Mouse (Mus musculus): ENCODE measurements around the gene Dnm1.
A peak's percentile ranks its signal among the peaks of the same experiment; 100 is the strongest.
"Not testable (repeated sequence)": the region's sequence is repeated elsewhere in the genome, so short reads cannot be mapped to it uniquely, and the experiment has no call there.

Dnm1 gene

DNA sequence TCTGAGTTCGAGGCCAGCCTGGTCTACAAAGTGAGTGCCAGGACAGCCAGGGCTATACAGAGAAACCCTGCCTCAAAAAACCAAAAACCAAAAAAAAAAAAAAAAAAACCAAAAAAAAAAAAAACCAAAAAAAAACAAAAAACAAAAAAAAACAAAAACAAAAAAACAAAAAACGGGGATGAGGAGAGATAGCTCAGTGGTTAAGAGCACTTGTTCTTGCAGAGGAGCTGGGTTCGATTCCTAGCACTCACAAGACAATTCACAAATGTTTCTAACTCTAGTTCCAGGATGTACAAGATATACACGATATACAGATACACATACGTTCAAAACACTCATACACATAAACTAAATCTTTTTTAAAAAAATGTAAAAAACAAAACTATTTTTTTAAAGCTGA lies 9.1 kb upstream of the Dnm1 start:
- DNase-seq (ENCODE audit: low spot score in 2 of 2): not testable (repeated sequence)

DNA sequence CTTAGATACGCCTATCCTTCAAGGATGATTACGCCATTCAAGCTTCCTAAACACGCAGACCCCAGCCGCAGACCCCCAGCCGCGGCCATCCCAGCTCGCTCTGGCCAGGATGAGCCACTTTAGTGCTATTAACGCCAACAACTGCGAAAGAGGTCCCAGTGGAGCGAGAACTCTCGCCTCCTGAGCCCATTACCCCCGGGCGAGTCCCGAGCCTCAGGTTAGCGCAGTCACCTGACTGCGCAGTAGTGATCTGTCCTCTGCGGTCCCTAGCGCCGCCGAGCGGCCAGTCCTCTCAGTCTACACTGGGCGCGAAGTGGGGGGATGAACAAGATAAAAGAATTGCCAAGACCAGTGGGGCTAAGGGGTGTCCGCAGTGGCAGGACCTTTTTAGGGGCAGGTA lies 8.3 kb upstream of the Dnm1 start:
- peak; percentile 60 to 66 for DNase-seq (ENCODE audit: low spot score in 2 of 2)

DNA sequence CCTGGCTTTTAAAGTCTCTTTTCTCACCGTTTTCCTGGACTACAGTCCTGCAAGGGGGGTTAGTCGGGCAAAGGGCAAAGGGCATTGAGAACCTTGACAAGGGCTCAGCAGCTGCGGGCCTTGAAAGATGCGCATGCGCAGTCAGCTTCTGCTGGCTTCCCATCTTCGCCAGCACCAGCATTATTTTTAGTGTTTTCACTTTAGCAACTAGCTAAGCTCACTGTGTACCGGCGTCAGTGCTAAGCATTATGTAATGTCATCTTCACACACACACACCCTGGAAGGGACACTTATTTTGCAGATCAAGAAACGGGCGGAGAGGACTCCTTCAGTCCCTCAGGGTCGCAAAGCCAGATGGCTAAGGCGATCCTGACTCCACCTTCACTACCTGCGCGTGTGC lies 7.6 kb upstream of the Dnm1 start:
- peak; percentile 67 to 77 for DNase-seq (ENCODE audit: low spot score in 2 of 2)

DNA sequence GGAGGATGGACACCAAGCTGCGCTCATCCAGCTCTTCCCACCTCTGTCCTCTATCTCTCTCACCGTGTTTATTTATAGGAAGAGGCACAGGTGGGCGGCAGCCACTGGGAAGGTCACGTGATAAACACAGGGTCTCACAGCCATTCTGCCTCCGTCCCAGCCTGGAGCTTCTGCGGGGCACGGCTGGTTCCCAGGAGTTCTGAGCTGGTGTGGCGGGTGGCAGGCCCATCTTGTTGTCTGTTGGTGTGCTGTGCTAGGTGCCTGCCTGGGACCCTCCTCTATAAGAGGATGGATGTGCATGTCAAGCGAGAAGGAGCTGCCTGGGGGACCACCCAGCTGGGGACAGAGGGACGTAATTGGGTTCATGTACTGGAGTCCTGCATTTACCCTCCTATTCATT lies 5.2 kb upstream of the Dnm1 start:
- no peak for DNase-seq (ENCODE audit: low spot score in 2 of 2)

DNA sequence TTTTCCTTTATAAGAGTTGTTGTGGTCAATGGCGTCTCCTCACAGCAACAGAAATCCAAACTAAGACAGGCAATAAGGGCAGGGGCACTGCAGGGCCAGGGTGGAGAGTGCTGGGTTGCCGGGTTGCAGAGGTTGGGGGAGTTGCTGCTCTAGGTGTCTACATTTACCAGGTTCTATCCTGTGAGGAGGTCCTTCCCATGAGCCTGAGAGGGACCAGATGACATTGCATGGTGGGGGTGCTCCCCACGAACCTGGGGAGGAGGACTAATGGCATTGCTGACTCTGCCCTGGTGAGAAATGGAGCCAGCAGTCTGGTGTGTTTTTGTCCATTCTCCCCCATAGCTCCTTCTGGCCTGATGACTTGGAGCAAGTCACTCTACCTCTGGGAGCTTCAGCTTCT lies 4.6 kb upstream of the Dnm1 start:
- DNase-seq (ENCODE audit: low spot score in 2 of 2): no peak

DNA sequence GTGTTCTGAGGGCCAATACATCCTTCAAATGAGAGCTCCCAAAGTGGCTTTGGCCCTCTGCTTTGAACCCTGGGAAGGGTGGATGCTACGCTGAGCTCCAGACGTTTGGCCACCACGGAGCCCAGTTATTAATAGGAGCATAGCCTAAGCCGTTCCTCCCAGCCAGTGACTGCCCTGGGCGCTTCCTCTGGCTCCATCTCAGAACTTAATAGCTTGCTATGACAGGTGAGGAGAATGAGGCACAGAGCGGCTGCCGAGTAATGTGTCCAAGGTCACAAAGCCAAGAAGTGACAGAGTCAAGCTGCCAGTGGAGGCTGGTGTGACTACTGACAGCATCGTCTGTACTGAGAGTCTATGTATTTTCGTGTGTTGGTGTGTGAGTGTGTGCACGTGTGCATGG lies 3.1 kb upstream of the Dnm1 start:
- DNase-seq (ENCODE audit: low spot score in 2 of 2): no peak

DNA sequence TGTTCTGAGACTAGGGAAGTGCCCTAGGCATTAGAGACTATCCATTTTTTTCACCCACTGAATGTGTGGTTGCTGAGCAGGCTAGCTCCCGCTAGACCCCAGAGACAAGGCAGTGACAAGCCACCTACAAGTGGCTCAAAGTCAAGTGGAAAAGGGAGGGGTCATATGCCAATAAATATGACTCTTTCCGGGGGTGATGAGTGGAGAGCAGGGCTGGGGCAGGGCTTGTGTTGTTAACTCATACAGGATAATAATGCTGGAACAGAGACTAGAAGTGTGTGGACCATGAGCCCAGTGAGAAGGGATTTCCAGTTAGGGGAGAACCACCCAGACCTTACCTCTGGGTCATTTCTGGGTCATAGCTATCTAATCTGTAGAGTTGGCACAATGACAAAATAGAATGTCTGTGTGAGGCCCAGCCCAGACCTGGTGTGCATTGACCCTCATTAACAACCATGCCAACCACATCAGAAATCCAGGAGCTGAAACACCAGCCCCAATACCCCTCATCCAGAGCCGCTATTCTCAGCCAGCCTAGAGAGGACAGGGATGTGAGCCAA lies 1.3 kb upstream of the Dnm1 start:
- no peak for DNase-seq (ENCODE audit: low spot score in 2 of 2)

DNA sequence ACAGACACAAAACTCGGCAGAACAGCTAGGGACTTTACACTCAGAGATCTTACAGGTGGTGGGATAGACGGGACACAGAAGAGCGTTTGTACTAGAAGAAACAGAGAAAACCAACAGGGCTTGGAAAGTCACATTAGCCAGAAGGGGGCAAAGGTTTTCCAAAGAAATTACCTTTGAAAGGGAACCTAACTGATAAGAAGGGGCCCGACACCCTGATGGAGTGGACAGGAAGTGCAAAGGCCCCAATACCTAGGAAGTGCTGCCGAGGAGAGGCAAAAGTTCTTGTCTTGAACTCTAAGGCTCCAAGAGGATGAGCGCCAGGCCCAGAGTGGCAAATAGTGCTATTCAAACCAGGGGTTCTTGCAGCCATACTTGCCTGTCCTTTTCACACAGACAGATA lies 698 bp upstream of the Dnm1 start:
- no peak for DNase-seq (ENCODE audit: low spot score in 2 of 2)

DNA sequence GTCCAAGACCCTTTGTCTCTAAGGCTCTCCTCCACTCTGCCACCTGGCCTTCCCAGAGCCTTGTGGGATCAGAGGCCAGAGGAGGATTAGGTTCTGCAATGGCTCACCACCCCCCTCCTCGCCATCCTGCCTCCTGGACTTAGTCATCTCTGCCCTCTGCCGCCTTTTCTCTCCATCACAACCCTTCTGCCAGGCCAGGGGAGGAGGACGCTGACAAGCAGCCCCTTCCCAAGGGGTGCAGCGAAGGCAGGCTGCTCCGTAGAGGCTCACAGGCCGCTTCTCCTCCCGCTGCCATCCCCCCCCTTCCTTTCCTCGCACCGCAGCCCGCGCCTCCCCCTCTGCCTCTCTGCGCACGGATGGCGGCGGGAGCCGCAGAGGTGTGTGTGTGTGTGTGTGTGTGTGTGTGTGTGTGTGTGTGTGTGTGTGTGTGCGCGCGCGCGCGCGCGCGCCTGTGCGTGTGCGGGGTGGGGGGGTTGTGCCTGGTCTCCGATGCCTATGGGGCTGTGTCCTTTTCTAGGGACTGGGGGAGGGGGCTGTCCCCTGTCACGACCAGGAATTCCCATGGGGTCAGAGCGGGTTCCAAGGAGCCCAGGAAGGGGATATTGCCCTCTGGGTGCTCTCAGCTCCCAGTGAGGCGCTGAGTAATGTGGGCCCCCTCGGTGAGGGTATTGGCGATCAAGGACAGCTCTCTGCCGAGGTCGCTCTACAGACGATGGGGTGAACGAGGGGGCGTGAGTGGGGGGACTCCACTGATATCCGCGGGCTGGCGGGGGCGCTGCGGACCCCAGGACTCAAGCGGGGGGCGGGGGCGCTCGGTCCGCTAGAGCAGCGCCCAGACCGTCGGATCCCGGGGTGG lies 759 bp downstream of the Dnm1 start, which contains the start of gene Ciz1:
Gene Ciz1, plus strand, starts transcription at position 177 of the 856 bp plus-strand sequence.
- no peak for DNase-seq (ENCODE audit: low spot score in 2 of 2)

DNA sequence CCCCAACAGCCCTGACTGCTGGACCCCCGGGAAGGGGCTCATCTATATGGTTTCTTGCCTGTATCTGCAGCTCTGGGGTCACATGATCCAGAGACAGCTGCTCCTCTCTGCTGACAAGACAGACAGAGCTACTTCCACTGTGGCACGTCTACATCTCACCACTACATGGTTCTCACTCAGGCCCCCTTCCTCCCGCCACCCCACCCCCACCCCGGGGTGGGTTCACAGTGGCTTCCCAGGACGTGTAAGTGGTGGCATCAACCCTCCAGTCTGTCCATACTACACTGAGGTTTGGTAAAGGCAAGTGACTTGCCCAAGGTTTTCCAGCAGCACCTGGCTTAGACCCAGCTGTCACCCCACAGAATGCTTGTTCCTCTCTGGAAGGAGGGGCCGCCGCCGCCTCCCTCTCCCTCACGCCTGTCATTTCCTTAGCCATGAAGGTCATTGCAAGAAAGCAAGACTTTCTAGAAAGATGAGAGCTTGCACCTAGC lies 1.6 kb downstream of the Dnm1 start:
- no peak for DNase-seq (ENCODE audit: low spot score in 2 of 2)

DNA sequence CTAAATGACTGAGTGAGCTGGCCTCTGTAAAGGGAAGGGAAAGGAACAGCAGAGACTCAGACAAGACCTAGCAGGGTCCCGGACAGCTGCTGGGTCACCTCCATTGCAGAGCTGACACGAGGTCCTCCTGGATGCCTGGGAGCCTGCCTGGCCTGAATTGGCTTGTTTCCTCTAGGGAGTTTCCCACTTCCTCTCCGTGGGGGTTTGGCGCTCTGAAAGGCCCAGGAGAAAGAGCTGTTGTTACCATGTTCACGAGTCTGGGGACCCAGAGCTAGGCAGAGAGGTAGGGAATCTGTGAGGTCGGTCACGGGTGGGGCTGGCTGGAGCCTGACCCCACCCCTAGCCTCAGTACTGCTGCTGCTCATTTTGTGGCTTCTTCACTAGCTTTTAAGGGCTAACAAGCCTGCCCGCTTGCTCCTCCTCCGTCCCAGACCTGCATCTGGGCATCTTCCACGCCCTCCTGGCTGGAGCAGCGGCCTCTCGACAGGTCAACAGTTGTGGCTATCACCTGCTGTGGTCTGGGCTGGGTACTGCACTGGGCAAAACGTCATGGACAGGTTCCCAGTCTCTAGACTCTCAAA lies 2.6 kb downstream of the Dnm1 start:
- no peak for DNase-seq (ENCODE audit: low spot score in 2 of 2)

DNA sequence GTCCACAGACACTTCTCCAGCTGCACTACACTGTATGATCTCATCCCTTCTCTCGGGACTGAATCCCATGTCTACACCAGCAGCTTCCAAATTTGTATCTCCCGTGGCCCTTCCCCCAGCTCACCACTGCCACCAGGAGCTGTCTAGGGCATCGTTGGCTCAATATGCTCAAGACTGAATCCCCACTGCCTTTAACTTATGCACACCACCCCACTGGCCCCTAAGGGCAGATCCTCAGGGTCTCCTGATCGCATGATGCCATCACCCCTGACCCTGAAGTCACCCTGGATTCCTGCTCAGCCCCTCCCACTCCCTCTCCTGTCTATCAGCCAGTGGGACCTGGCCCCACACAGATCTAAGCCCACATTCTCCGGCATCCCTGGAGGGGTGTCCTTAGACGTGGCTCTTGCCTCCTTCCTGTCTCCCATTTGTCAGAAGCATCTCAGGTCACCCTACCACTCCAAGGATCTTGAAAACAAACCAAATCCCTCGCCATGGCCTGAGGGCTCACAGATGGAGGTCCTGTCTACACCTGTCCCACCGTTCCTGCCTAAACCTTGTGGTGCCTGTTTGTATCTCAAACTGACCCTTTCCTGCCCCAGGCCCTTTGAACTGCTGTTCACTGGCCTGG lies 3.4 kb downstream of the Dnm1 start:
- no peak for DNase-seq (ENCODE audit: low spot score in 2 of 2)

DNA sequence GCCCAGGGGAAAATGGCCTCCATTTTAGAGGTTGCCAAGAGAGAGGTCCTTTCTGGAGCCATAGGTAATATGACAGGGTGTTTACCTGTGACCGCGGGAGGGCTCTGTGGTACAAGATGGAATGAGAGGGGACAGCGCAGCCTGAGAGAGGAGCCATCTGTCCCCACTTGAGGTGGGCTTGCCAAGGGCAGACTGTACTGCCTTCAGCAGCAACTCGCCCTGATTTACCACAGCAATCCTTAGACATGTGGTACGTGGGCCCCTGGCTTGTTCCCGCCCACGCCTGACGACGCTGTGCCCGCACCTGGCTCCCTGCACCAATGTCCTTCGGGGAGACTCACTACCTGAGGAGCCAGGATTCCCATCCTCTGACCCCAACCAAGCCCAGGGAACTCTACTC lies 4.8 kb downstream of the Dnm1 start:
- no peak for DNase-seq (ENCODE audit: low spot score in 2 of 2)

DNA sequence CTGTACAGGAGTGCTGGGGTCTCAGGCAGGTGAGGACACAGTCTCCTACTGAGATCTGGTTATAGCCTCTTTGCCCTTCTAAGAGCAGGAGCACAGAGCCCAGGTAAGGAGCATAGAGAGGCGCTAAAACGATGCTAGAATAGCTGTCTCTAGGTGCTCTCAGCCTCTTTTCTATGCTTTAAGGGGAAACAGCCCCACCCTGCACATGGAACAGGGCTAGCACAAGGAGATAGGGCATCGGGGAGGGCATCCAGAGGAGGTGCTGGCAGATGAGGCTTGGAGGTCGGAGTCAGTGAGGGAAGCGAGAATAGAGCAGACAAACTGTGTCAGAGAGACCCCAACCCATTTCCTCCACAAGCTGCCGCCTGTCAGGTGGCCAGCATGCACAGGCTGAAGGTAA lies 6.1 kb downstream of the Dnm1 start:
- DNase-seq (ENCODE audit: low spot score in 2 of 2): no peak

DNA sequence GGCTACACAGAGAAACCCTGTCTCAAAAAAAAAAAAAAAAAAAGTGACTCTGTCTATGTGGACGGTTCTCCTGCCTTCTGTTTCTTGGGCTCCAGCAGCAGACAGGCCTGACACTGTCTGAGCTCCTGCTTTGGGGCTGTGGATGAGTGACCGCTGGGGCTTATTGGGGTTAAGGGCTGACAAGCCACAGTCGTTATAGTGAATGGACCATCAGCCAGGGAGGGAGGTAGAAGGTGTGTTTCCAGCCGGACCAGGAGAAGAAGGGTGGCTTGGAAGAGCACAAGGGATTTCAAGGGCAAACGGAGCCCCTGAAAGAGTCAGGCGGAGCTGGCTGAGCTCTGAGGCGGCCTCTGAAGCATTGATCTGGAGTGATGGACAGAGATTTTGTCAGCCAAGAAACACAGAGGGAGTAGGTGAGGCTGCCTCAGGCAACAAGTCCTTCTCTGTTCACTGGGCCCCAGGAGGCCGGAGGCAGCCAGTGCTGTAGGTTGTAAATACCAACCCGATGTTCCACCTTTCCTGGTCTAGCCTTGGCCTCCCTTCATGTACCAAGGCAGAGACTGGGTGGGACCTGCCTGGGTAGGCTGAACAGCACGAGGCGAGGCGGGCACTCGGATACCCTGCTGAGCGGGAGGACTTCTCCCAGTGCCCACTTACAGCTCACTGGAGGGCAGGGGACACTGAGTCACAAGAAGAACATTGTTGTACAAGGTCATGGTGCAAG lies 8.4 kb downstream of the Dnm1 start:
- DNase-seq (ENCODE audit: low spot score in 2 of 2): no peak

DNA sequence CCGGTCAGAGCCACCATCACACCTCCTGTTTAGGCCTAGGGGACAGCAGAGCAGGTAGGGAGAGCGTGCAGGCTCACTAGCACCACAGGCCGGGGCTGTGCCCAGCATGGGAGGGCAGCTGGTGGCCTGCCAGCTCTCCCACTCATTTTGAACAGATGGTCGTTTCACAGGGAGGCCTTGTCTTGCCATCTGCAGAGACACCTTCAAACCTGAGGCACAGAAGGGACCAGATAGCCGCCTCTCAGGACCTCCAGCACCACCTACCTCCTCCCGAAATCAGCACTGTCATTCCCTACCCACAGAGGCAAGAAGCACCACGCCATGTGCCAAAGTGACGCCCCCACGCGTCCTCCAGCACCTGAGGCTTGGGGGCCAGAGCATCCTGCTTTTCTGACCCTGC lies 9.1 kb downstream of the Dnm1 start:
- DNase-seq (ENCODE audit: low spot score in 2 of 2): no peak

DNA sequence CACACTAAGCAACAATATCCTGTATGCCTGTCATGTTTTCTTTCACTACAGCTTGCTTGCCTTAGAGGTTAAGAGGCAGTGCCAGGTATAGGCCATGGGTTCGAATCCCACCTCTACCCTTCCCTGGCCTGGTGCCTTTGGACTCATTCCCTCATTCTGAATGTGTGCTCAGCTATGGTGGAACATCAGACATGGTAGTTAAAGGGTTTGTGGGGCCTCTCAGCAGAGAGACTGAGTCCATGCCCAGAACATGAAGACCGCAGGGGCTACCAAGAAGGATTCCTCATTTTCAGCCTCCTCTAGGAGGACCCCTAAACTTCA lies 9.8 kb downstream of the Dnm1 start:
- DNase-seq (ENCODE audit: low spot score in 2 of 2): no peak

DNA sequence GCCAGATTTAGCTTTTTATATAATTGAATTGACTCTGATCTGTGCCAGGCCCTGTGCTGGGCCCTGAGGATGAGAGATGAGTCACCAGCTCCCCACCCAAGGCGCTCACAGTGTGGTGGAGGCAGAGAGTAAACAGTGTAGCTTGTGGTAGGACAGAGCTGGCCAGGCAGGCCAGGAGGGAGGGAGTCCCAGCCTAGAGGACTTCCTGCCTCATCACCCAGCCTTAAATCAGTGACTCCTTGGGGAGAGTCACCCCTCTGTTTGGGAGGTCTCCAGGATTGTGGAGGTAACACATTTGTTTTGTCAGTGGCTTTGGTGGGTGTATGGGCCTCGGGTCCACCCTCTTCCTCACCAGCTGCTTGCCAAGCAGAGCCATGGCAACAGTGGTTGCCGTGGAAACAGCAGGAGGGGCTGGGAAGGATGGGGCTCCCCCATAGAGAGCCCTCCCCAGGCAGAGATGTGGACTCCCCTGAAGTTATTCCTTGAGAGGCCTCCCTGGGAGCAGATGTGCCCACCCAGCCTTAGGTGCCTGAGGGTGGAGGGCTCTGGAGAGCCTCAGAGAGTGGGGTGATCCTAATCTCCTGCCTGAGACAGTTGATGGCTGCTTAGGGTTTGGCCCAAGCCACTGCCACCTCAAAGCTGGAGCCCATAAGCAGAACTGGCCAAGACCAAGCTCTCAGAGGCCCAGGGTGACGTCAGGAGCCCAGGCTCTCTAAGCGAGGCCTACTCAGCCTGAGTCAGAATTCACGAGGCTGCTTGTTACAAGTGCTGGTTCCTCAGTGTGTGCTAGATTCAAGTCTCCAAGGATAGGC lies 10.4 kb downstream of the Dnm1 start:
- no peak for DNase-seq (ENCODE audit: low spot score in 2 of 2)

DNA sequence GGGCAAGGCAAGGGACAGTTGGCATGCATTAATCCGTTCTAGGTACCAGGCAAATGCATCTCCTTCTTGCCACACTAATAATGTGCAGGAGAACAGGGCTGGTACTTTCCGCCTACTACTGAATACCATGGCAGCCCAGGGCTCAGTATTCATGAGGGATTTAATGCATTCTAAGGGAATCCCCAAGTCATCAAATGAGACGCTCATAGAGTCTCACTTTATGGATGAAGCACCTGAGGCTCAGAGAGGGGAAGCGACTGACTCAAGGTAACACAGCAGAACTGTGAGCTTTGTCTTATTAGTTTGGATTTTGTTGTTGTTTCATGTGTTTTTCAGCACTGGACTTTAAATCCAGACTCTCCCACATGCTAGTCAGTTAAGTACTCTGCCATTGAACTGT lies 11.1 kb downstream of the Dnm1 start:
- no peak for DNase-seq (ENCODE audit: low spot score in 2 of 2)

DNA sequence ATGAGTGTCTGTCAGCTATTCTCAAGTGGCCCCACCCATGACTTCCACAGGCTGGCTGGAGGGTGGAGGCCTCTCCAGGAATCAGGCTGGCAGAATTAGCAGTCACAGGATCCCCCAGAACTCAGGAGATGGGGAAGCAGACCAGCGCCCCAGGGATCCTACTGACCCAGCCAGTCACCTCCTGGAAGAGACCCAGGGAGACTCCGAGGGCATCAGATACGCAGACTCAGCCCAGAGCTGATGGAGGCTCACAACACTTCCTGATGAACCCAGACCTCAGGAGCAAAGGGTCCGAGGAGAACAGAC lies 11.6 kb downstream of the Dnm1 start:
- no peak for DNase-seq (ENCODE audit: low spot score in 2 of 2)

DNA sequence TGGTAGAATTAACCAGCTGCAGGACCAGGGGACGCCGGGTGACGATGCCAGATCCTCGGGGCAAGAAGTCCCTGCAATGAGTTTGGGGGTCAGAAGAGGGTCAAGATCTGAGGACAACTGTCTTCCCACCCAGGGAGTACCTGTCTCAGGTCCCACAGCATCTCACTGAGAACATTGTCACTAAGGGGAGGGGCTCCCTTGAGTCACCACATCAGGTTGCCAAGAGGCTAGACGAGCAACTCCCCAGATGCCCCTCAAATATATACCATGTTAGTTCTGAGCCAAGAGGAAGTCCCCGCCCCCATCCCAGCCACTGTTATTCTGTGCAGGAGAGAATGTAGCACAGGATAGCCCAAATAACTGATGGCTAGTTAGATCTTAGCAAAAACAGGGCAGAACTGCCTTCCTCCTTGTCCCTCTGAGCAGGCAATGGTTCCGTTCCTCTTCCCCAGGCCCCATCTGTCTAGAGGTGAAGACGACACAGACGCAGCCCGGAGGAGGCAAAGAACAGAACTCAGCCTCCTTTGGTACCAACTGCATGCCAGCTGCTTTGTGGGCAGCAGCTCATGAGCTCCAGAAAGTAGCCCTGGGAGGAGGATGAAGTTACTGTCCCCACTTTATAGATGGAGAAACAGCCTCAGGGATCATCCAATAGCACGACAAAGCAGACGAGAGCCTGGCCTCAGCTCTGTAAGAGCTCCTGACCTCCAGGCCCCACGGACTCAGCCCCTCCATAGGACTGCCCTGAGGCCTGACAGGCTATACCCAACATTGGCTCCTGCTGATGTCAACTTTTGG lies 12.1 kb downstream of the Dnm1 start:
- DNase-seq (ENCODE audit: low spot score in 2 of 2): no peak

Data from frontal cortex, postnatal 14 days (tissue).